Mouse (Mus musculus) CH12.LX (cell line): Measurements from ENCODE around the gene Mmp14. TPM values are rescaled to one million over a fixed set of nuclear protein-coding genes. Genes with fewer than 3 reads are reported as not detected.
A peak's percentile ranks its signal among the peaks of the same experiment; 100 is the strongest.

Experiments used
- DNase-seq: peaks from one replicate; pipeline ENCODE4 v3.0.0-alpha.2; 2013; ENCODE audit errors: extremely low read depth
- H3K27ac ChIP-seq: 2 replicates; pipeline ENCODE4 v1.5.1; 2012; ENCODE audit warnings: low read depth, mild to moderate bottlenecking, control low read depth, moderate library complexity; ENCODE audit not compliant: insufficient read depth
- H3K27me3 ChIP-seq: replicated peaks from 2 replicates; pipeline ENCODE3; 2012; ENCODE audit warnings: inconsistent platforms
- H3K36me3 ChIP-seq, 2 experiments: replicated peaks in 1 of 2; 2 replicates each; pipeline versions ENCODE3 to v1.6.1; 2012; ENCODE audit warnings: inconsistent platforms in 1 of 2, low read length in 1 of 2, mild to moderate bottlenecking in 1 of 2, mixed read lengths in 1 of 2, moderate library complexity in 1 of 2; ENCODE audit not compliant: control insufficient read depth in 1 of 2, insufficient read depth in 1 of 2
- H3K4me1 ChIP-seq, 2 experiments: 2 replicates each; pipeline ENCODE4 v1.6.1; 2012; ENCODE audit warnings: inconsistent platforms in 1 of 2, moderate library complexity in 1 of 2; ENCODE audit not compliant: insufficient read depth in 2 of 2, control insufficient read depth in 1 of 2
- H3K4me2 ChIP-seq: 2 replicates; pipeline ENCODE4 v1.6.1; 2012; ENCODE audit warnings: low read depth, mild to moderate bottlenecking, control low read depth; ENCODE audit not compliant: poor library complexity, insufficient read depth, severe bottlenecking
- H3K4me3 ChIP-seq, 3 experiments: fragments of 150-350 bp in 1 of 3; sonication (generic) in 1 of 3; replicated peaks in 1 of 3; 2 replicates each; pipeline versions ENCODE3 to v1.5.1; 2011 to 2012; ENCODE audit warnings: low read depth in 2 of 3, low read length in 2 of 3, mild to moderate bottlenecking in 2 of 3, moderate library complexity in 2 of 3, control low read depth in 1 of 3, improper control_type of control experiment in 1 of 3, inconsistent platforms in 1 of 3, mixed read lengths in 1 of 3; ENCODE audit not compliant: poor library complexity in 1 of 3
- H3K79me2 ChIP-seq: replicated peaks from 2 replicates; pipeline ENCODE4 v1.6.1; 2012; ENCODE audit warnings: mild to moderate bottlenecking, moderate library complexity; ENCODE audit not compliant: control insufficient read depth, poor library complexity, insufficient read depth, severe bottlenecking; ENCODE audit errors: extremely low read depth
- H3K9ac ChIP-seq: 2 replicates; pipeline ENCODE4 v1.6.1; 2012; ENCODE audit warnings: low read depth, mild to moderate bottlenecking, control low read depth, moderate library complexity; ENCODE audit not compliant: insufficient read depth
- H3K9me3 ChIP-seq: replicated peaks from 2 replicates; pipeline ENCODE3; 2012; ENCODE audit warnings: low read length, inconsistent platforms, mixed read lengths
- BHLHE40 ChIP-seq: IDR thresholded peaks from 2 replicates; pipeline ENCODE4 v1.6.1; 2011; ENCODE audit warnings: mild to moderate bottlenecking, low read depth, low read length, improper control_type of control experiment
- CHD2 ChIP-seq: IDR thresholded peaks from 2 replicates; pipeline ENCODE4 v1.6.1; 2011; ENCODE audit warnings: low read length, improper control_type of control experiment
- CTCF ChIP-seq, 2 experiments: IDR thresholded peaks in 1 of 2; conservative IDR thresholded peaks in 1 of 2; 2 replicates each; pipeline ENCODE4 v1.5.1; 2011 to 2012; ENCODE audit warnings: low read depth in 2 of 2, low read length in 2 of 2, improper control_type of control experiment in 1 of 2, inconsistent platforms in 1 of 2, mild to moderate bottlenecking in 1 of 2, moderate library complexity in 1 of 2
- ELF1 ChIP-seq: IDR thresholded peaks from 2 replicates; pipeline ENCODE4 v1.6.1; 2014; ENCODE audit warnings: low read depth, mild to moderate bottlenecking, inconsistent platforms, low read length, improper control_type of control experiment
- ETS1 ChIP-seq: conservative IDR thresholded peaks from 2 replicates; pipeline ENCODE4 v1.6.1; 2012; ENCODE audit warnings: low read depth, mild to moderate bottlenecking, inconsistent platforms, low read length, improper control_type of control experiment, moderate library complexity
- HCFC1 ChIP-seq: IDR thresholded peaks from 2 replicates; pipeline ENCODE4 v1.6.1; 2012; ENCODE audit warnings: low read depth, mild to moderate bottlenecking, inconsistent platforms, low read length, improper control_type of control experiment
- IRF4 ChIP-seq: IDR thresholded peaks from 2 replicates; pipeline ENCODE4 v1.6.1; 2014; ENCODE audit warnings: low read depth, mild to moderate bottlenecking, inconsistent platforms, low read length, improper control_type of control experiment
- JUND ChIP-seq: conservative IDR thresholded peaks from 2 replicates; pipeline ENCODE4 v1.6.1; 2011; ENCODE audit warnings: low read depth, low read length, improper control_type of control experiment
- KAT2A ChIP-seq: IDR thresholded peaks from 2 replicates; pipeline ENCODE4 v1.6.1; 2012; ENCODE audit warnings: low read length, improper control_type of control experiment, inconsistent platforms; ENCODE audit not compliant: insufficient replicate concordance
- MAZ ChIP-seq: IDR thresholded peaks from 2 replicates; pipeline ENCODE4 v1.6.1; 2012; ENCODE audit warnings: low read depth, mild to moderate bottlenecking, inconsistent platforms, low read length, improper control_type of control experiment, moderate library complexity
- MXI1 ChIP-seq: IDR thresholded peaks from 2 replicates; pipeline ENCODE4 v1.6.1; 2011; ENCODE audit warnings: mild to moderate bottlenecking, low read depth, low read length, improper control_type of control experiment
- MYC ChIP-seq: IDR thresholded peaks from 2 replicates; pipeline ENCODE4 v1.6.1; 2011; ENCODE audit warnings: low read depth, mild to moderate bottlenecking, improper control_type of control experiment, low read length
- RCOR1 ChIP-seq: conservative IDR thresholded peaks from 2 replicates; pipeline ENCODE4 v1.6.1; 2012; ENCODE audit warnings: low read depth, mild to moderate bottlenecking, inconsistent platforms, low read length, improper control_type of control experiment
- SIN3A ChIP-seq: IDR thresholded peaks from 2 replicates; pipeline ENCODE4 v1.6.1; 2012; ENCODE audit warnings: low read length, improper control_type of control experiment, inconsistent platforms
- TBP ChIP-seq: conservative IDR thresholded peaks from 2 replicates; pipeline ENCODE4 v1.6.1; 2011; ENCODE audit warnings: low read depth, low read length, improper control_type of control experiment
- UBTF ChIP-seq: IDR thresholded peaks from 2 replicates; pipeline ENCODE4 v1.6.1; 2012; ENCODE audit warnings: low read depth, mild to moderate bottlenecking, inconsistent platforms, low read length, improper control_type of control experiment, moderate library complexity
- dilution Hi-C: fragments of 300-500 bp; cut with MboI; formaldehyde crosslinking; loops from 2 replicates; pipeline ENCODE4 v1.14.3; 2020; ENCODE audit warnings: low sequenced_read_pairs; ENCODE audit not compliant: extremely low pct_unique_long_range_greater_than_20kb, extremely low pct_ligation_motif_present
- in situ Hi-C: fragments of 300-500 bp; cut with MboI; formaldehyde crosslinking; loops from 3 replicates; pipeline ENCODE4 v1.14.3; 2019; ENCODE audit warnings: low sequenced_read_pairs, low pct_ligation_motif_present, low pct_unique_long_range_greater_than_20kb, mixed read lengths
- polyA plus RNA-seq: library from polyadenylated mRNA; unstranded; fragments of >175 nt; gene quantifications from 2 replicates; pipeline ENCODE4 v1.2.1, GENCODE M21; 2012; ENCODE audit warnings: low read depth; ENCODE audit not compliant: insufficient read length
- total RNA-seq, 2 experiments: library from RNA; depleted of rRNA; stranded (reverse); fragments of 300-350 nt in 1 of 2; fragments of >200 nt in 1 of 2; gene quantifications; 2 replicates each; pipeline ENCODE4 v1.2.3; 2012 to 2014

Gene Mmp14
- total and polyA plus RNA-seq, 3 experiments: 0.08 TPM; not detected in 1

DNA sequence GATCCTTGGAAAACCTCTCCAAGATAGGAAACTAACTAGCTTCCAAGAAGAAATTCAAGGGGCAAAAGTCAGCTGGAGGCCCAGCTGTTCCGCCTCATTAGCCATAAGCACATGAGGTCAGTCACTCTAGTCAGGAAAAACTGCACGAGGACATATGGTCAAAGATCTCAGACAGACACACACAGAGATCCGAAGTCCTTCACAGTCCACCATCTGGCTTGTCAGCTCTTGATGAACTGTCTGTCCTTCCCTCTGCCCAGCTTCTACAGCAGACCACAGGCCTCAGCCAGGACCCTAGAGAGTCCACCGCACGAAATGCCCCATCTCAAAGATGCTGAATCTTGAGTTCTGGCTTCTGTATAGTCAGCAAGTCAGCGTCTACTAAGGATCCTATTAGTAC, 43.9 kb upstream of the Mmp14 start:
- H3K27ac ChIP-seq: 0 out of 2 replicates have a peak overlapping the region, but pooled peaks have one; percentile 9
- no peak for DNase-seq
- H3K79me2 ChIP-seq: peaks cover 46% of the 10 kb centered on the region
- H3K36me3 ChIP-seq: peaks cover 24 to 51% of the 10 kb centered on the region in 2 experiments
- no peak overlapping the region for H3K4me2 ChIP-seq
- no peaks in the 10 kb centered on the region for H3K27me3 ChIP-seq
- in situ Hi-C loops (no loop called here), dilution Hi-C loops (no loop called here)
- TF ChIP-seq CHD2 (no peak), BHLHE40 (peak; percentile 67), MAZ (no peak), CTCF (conservative IDR thresholded peaks at IDR 0.05 in 1 of 2, IDR thresholded peaks at IDR 0.05 in 1 of 2; ENCODE audit: low read depth in 2 of 2, low read length in 2 of 2) (no peak), MYC (no peak), SIN3A (no peak), UBTF (no peak), IRF4 (no peak)
- no peak overlapping the region for H3K4me3 ChIP-seq
- H3K9me3 ChIP-seq: no peaks in the 10 kb centered on the region
- H3K9ac ChIP-seq: no peak overlapping the region
- H3K4me1 ChIP-seq: peaks cover 25 to 76% of the 10 kb centered on the region in 2 experiments

DNA sequence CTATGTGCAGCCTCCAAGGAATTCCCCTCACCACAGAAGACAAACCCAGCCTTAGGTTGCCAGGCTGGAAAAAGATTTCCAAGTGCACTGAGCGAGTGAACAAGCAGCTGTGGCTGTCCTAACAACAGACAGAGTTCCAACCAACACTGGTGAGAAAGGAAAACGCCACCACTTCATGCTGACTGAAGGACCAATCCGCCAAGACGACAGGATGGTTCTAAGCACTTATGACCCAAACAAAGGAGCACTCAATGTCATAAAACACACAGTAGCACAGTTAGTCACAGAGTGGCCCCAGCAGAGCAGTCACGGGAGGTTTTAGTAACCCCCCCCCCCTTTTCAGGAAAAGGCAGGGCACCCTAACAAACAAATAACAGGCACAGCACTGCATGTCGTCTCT, 40.6 kb upstream of the Mmp14 start:
- TF ChIP-seq JUND (no peak), ETS1 (no peak), KAT2A (no peak), SIN3A (no peak), TBP (no peak), CTCF (conservative IDR thresholded peaks at IDR 0.05 in 1 of 2, IDR thresholded peaks at IDR 0.05 in 1 of 2; ENCODE audit: low read depth in 2 of 2, low read length in 2 of 2) (no peak), RCOR1 (no peak), MXI1 (no peak), HCFC1 (no peak), ELF1 (no peak)
- TF ChIP-seq, all 38 proteins: peak for 0
- in situ Hi-C loops: no loop called here

More for the DNA sequence above, 40.6 kb upstream of the Mmp14 start:
- Histone ChIP-seq H3K27ac (no peak overlapping the region), H3K4me2 (no peak overlapping the region), H3K9ac (no peak overlapping the region), H3K79me2 (peaks cover 56% of the 10 kb centered on the region), H3K4me3 (no peak overlapping the region), H3K9me3 (peaks cover 6% of the 10 kb centered on the region), H3K27me3 (no peaks in the 10 kb centered on the region), H3K36me3 (peaks cover 13 to 53% of the 10 kb centered on the region in 2 experiments), H3K4me1 (peaks cover 23 to 73% of the 10 kb centered on the region in 2 experiments)
- dilution Hi-C loops: no loop called here
- no peak for DNase-seq
